Mouse (Mus musculus) liver, embryonic 18 days (tissue): Measurements from ENCODE around the gene Bmpr2. TPM values are rescaled to one million over a fixed set of nuclear protein-coding genes. Genes with fewer than 3 reads are reported as not detected.

Experiments used
- polyA plus RNA-seq: library from polyadenylated mRNA; depleted of rRNA; stranded (reverse); fragments of >200 nt; gene quantifications from 2 replicates; pipeline ENCODE4 v1.2.3, GENCODE M21; 2012; rRNA removed

Bmpr2 gene
- polyA plus RNA-seq = 1.6 and 1.8 TPM in 2 replicates

GRCm38 (mm10) chr1:59763164-59763768 lies at the start of gene Bmpr2:
Gene Bmpr2, plus strand, starts transcription at chr1:59763400.

GRCm38 (mm10) chr1:59912413-59913157 lies 149.4 kb downstream of the Bmpr2 start, which contains the start of gene Fam117b:
Gene Fam117b, plus strand, starts transcription at chr1:59913006.

Other genes with a start within 250 kb of the Bmpr2 start
- 0.05 TPM in 1 of 2 replicates, not detected in the other for gene Gm973, start 247.1 kb upstream of the Bmpr2 start, polyA plus RNA-seq
- 34.5 and 37.4 TPM in 2 replicates for gene Sumo1, start 92.6 kb upstream of the Bmpr2 start, polyA plus RNA-seq
- gene Nop58, start 78.4 kb upstream of the Bmpr2 start, polyA plus RNA-seq = 45.3 and 45.6 TPM in 2 replicates
- 2.4 and 2.8 TPM in 2 replicates for gene Fam117b, start 149.6 kb downstream of the Bmpr2 start, polyA plus RNA-seq